Mouse (Mus musculus): ENCODE measurements around the gene Smok2b. TPM values are rescaled to one million over a fixed set of nuclear protein-coding genes. Genes with fewer than 3 reads are reported as not detected.
"Not testable (repeated sequence)": the region's sequence is repeated elsewhere in the genome, so short reads cannot be mapped to it uniquely, and the experiment has no call there.

The Smok2b gene
- polyA plus RNA-seq, 1 experiment = not detected

DNA sequence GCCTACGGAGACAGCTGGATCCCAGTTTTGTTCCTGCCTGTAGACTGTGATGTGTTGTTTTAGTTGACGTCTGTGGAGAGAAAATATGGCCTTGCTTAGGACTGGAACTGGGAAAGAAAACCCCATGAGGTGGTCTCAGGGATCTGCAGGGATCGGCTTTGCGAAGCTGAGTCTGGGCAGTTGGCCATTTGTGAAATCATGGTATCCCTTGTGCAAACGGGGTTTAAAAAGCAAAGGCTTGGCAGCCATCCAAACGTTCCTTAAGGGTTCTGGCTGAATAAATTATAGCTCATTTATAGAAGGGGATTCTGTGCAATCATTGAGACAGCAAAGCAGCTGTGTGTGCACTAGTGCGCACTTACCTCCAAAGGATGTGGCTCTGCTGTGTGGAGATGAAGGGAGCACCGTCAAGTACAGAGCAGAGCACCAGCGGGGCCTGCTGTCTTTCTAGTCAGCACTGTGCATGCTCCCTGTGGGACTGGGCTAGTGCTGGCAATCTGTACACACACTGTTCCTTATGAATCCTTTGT, 30.1 kb upstream of the Smok2b start:
- H3K36me3 ChIP-seq (ENCODE audit: control insufficient read depth, insufficient read depth, low read length, poor library complexity, severe bottlenecking); H3K4me3 ChIP-seq (ENCODE audit: low read depth, low read length): not testable (repeated sequence)

DNA sequence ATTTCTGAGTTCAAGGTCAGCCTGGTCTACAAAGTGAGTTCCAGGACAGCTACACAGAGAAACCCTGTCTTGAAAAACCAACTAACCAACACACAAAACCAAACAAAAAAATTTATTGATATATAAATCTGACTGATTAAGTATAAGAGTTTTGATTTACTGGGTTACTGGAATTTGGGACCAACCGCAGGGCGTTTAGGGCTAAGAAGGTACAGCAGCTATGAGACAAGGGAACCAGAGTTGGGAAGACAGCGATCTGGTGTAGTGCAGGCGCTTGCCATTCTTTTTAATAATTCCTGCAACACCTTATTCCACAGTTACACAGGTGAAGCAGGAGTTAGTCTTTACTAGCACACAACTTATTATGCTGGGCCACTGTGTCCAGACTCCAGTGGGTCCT, 28.5 kb upstream of the Smok2b start:
- H3K9ac ChIP-seq (ENCODE audit: low read depth, poor library complexity, severe bottlenecking); H3K27ac ChIP-seq (ENCODE audit: insufficient read depth, low read length); H3K9me3 ChIP-seq (replicated peaks; ENCODE audit: control insufficient read depth, insufficient read depth, low read length, poor library complexity, severe bottlenecking); H3K36me3 ChIP-seq (ENCODE audit: control insufficient read depth, insufficient read depth, low read length, poor library complexity, severe bottlenecking); H3K4me3 ChIP-seq (ENCODE audit: low read depth, low read length); H3K4me1 ChIP-seq (ENCODE audit: control insufficient read depth, insufficient read depth, low read length); H3K27me3 ChIP-seq (ENCODE audit: control insufficient read depth, insufficient read depth, low read length, poor library complexity, severe bottlenecking): not testable (repeated sequence)

More for the DNA sequence above, 30.1 kb upstream of the Smok2b start:
- not testable (repeated sequence) for H3K27me3 ChIP-seq (ENCODE audit: control insufficient read depth, insufficient read depth, low read length, poor library complexity, severe bottlenecking); H3K9ac ChIP-seq (ENCODE audit: low read depth, poor library complexity, severe bottlenecking); H3K4me1 ChIP-seq (ENCODE audit: control insufficient read depth, insufficient read depth, low read length); H3K9me3 ChIP-seq (replicated peaks; ENCODE audit: control insufficient read depth, insufficient read depth, low read length, poor library complexity, severe bottlenecking); H3K27ac ChIP-seq (ENCODE audit: insufficient read depth, low read length)

DNA sequence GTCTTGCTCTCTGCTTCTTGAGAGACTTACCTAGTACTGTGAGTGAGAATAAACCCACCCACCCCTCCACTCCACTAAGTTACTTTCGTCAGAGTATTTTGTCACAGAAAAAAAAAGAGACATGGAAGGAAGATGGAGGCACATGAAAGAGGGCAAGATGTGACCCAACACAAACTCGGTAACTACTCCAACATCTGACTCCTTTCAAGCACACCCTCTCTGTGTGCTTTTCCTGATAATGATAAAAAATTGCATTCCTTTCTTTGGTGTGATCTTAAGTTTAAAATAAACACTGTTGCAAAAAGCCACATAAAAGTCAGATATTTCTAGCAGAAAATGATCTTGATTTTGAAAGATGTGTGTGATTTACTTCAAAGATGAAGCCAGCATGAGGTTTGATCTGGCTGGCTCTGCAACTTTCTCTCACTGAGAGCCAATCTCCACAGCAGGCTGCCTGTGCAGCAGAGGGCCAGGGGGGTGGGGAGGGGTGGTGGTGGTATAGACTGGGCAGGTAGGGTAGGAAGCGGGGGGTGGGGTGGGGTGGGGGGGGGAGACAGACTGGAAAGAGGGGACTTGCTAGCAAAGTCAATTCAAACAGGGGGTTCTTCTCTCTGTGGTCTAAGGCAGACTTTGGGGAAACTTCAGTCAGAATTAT, 27.5 kb upstream of the Smok2b start:
- H3K27me3 ChIP-seq (ENCODE audit: control insufficient read depth, insufficient read depth, low read length, poor library complexity, severe bottlenecking); H3K27ac ChIP-seq (ENCODE audit: insufficient read depth, low read length); H3K4me1 ChIP-seq (ENCODE audit: control insufficient read depth, insufficient read depth, low read length); H3K9me3 ChIP-seq (replicated peaks; ENCODE audit: control insufficient read depth, insufficient read depth, low read length, poor library complexity, severe bottlenecking); H3K4me3 ChIP-seq (ENCODE audit: low read depth, low read length); H3K36me3 ChIP-seq (ENCODE audit: control insufficient read depth, insufficient read depth, low read length, poor library complexity, severe bottlenecking); H3K9ac ChIP-seq (ENCODE audit: low read depth, poor library complexity, severe bottlenecking): not testable (repeated sequence)

DNA sequence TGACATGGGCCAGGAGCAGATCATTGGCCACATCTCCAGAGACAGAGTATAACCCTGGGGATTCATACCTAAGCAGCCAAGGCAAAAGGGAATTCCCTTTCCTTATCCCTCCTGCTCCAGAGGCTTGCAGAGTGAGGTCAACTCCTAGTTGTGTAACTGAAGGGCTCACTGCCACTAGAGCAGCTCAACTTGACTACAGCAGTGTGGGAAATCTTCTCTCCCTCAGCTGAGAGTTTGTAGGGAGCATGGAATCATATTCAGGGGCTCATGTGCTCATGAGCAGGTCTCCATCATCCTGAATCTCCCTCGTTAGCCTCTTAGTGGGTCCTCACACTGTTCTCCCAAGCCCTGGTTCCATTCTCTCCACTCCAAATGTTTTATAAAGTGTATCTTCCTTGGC, 24.8 kb upstream of the Smok2b start:
- H3K27ac ChIP-seq (ENCODE audit: insufficient read depth, low read length); H3K9me3 ChIP-seq (replicated peaks; ENCODE audit: control insufficient read depth, insufficient read depth, low read length, poor library complexity, severe bottlenecking); H3K9ac ChIP-seq (ENCODE audit: low read depth, poor library complexity, severe bottlenecking); H3K4me3 ChIP-seq (ENCODE audit: low read depth, low read length); H3K36me3 ChIP-seq (ENCODE audit: control insufficient read depth, insufficient read depth, low read length, poor library complexity, severe bottlenecking); H3K27me3 ChIP-seq (ENCODE audit: control insufficient read depth, insufficient read depth, low read length, poor library complexity, severe bottlenecking); H3K4me1 ChIP-seq (ENCODE audit: control insufficient read depth, insufficient read depth, low read length): not testable (repeated sequence)

DNA sequence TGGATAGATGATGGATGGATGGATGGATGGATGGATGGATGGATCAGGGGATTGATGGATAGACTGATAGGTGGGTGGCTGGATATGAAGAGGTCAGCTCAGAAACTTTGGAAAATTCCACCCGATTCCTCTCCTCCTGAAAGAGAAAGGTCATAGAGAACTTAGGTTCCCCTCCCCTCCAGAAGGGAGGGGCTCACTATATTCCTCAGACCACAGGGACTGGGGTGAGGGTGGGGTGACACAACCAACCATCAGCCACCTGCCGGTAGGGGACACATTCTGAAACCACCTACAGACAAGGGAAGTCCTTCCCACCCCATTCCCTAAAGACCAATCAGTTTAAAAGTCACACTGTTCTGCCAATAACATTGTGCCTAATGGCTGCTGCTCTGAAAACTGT, 23.6 kb upstream of the Smok2b start:
- Histone ChIP-seq H3K27ac (ENCODE audit: insufficient read depth, low read length) (no peak overlapping the region), H3K36me3 (ENCODE audit: control insufficient read depth, insufficient read depth, low read length, poor library complexity, severe bottlenecking) (no peaks in the 10 kb centered on the region), H3K9me3 (replicated peaks; ENCODE audit: control insufficient read depth, insufficient read depth, low read length, poor library complexity, severe bottlenecking) (peaks cover 5% of the 10 kb centered on the region; the same call in 1 of the 2 replicates), H3K27me3 (ENCODE audit: control insufficient read depth, insufficient read depth, low read length, poor library complexity, severe bottlenecking) (no peaks in the 10 kb centered on the region; the same call in 1 of the 2 replicates), H3K9ac (ENCODE audit: low read depth, poor library complexity, severe bottlenecking) (no peak overlapping the region), H3K4me1 (ENCODE audit: control insufficient read depth, insufficient read depth, low read length) (no peaks in the 10 kb centered on the region), H3K4me3 (ENCODE audit: low read depth, low read length) (no peak overlapping the region)
- no peak for TF ChIP-seq CTCF (IDR thresholded peaks at IDR 0.05; ENCODE audit: low read depth, low read length)
- TF ChIP-seq POLR2A (IDR thresholded peaks at IDR 0.05; ENCODE audit: insufficient read depth, low read length) = no peak
- no peak for TF ChIP-seq EP300 (IDR thresholded peaks at IDR 0.05; ENCODE audit: insufficient read depth, low read depth, low read length)

DNA sequence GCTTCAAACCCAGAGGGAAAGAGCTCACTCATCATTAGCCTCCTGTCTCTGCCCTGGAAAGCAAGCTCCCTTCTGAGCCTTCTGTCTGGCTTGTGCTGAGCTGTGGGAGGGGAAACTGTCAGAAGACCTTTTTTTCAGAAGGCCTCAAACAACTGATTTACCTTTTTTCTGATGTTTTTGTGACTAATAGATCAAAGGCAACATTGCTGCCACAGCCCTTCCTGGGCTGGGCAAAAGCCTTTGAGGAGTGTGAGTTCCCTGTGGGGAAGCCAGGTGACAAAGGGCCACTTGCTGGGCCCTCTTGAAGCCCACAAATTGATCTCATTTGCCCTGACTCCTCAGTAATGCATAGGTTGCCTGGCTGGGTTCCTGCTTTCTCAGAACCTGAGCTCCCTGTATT, 21.6 kb upstream of the Smok2b start:
- not testable (repeated sequence) for H3K4me1 ChIP-seq (ENCODE audit: control insufficient read depth, insufficient read depth, low read length); H3K9me3 ChIP-seq (replicated peaks; ENCODE audit: control insufficient read depth, insufficient read depth, low read length, poor library complexity, severe bottlenecking); H3K27ac ChIP-seq (ENCODE audit: insufficient read depth, low read length); H3K36me3 ChIP-seq (ENCODE audit: control insufficient read depth, insufficient read depth, low read length, poor library complexity, severe bottlenecking); H3K9ac ChIP-seq (ENCODE audit: low read depth, poor library complexity, severe bottlenecking); H3K4me3 ChIP-seq (ENCODE audit: low read depth, low read length); H3K27me3 ChIP-seq (ENCODE audit: control insufficient read depth, insufficient read depth, low read length, poor library complexity, severe bottlenecking)

All from ES-Bruce4 (cell line).